ENCODE assay signal across 18 mouse cellular contexts in the genomic region with DNA sequence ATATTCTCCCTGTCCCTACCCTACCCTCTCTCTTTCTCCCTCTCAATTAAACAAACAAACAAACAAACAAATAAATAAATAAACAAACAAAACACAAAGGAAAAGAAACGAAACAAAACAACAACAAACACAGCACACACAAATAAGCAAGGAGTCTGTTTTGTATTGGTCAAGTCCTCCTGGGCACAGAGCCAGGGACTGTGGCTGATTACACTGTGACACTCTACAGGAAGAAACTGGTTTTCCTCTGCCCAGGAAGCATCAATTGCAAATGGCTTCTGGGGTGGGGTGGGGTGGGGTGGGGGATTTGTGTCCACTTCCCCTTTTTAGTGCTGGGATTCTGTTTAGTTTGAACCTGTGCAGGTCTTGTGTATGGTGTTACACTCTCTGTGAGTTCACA.
A peak's percentile ranks its signal among the peaks of the same experiment; 100 is the strongest.
DNase-seq lines count a peak whose midpoint lies in the region; ATAC-seq and TF ChIP-seq lines count a peak whose summit lies in the region.
"Had no signal": no experiment of that assay in that cellular context is flagged by ENCODE, and none has a peak within 500 bp of the region (broad histone marks: within the 10 kb centered on the region; RNA-seq: fewer than 3 reads in every experiment).

No protein-coding gene starts in this region.

- TF ChIP-seq CTCF in liver, adult 2 months (IDR thresholded peaks at IDR 0.05; ENCODE audit: low read depth, low read length) = no peak

- DNase-seq in heart, adult 11 months = peak; percentile 27
- no peak for DNase-seq in heart, postnatal 25 days (ENCODE audit: low spot score)
- DNase-seq in liver, adult 2 months (ENCODE audit: extremely low read depth, low read depth, low spot score) = peak; percentile 1
- DNase-seq in 3T3-L1 (ENCODE audit: low read depth, low spot score) = peak; percentile 49
- DNase-seq in 416B (ENCODE audit: low read depth) = peak; percentile 23
- DNase-seq in frontal cortex, postnatal 36 days (ENCODE audit: low spot score in 2 of 2) = no peak
- DNase-seq in T-cell, adult 2 months (ENCODE audit: low spot score) = no peak
- DNase-seq: cerebellum, adult 18-20 months; gastrocnemius, postnatal 14 days; kidney, adult 2 months; liver, embryonic 13.5 days; lung, postnatal 36 days; thymus, adult 2 months had no signal

- no peak overlapping the region for H3K4me3 ChIP-seq in liver, adult 2 months (ENCODE audit: insufficient read depth, low read depth, low read length)
- H3K4me3 ChIP-seq in liver, embryonic 12.5 days = no peak overlapping the region
- H3K4me3 ChIP-seq: embryonic facial prominence, embryonic 13.5 days; limb, embryonic 10.5 days; liver, embryonic 13.5 days had no signal

- H3K9me3 ChIP-seq in liver, embryonic 12.5 days (replicated peaks) = no peaks in the 10 kb centered on the region
- H3K9me3 ChIP-seq: embryonic facial prominence, embryonic 13.5 days; limb, embryonic 10.5 days; liver, embryonic 13.5 days had no signal

- TF ChIP-seq POLR2A in liver, adult 2 months (IDR thresholded peaks at IDR 0.05; ENCODE audit: extremely low read depth, insufficient read depth, low read length) = no peak

- no peak overlapping the region for H3K4me2 ChIP-seq in liver, embryonic 12.5 days
- H3K4me2 ChIP-seq: embryonic facial prominence, embryonic 13.5 days; hindbrain, embryonic 14.5 days; liver, embryonic 13.5 days had no signal

- no peak overlapping the region for H3K9ac ChIP-seq in liver, adult 2 months (ENCODE audit: low read depth, low read length)
- H3K9ac ChIP-seq in liver, embryonic 12.5 days = no peak overlapping the region
- H3K9ac ChIP-seq: embryonic facial prominence, embryonic 13.5 days; hindbrain, embryonic 14.5 days; liver, embryonic 13.5 days had no signal

- no peaks in the 10 kb centered on the region for H3K4me1 ChIP-seq in liver, adult 2 months (ENCODE audit: control insufficient read depth, insufficient read depth, low read length)
- H3K4me1 ChIP-seq in liver, embryonic 12.5 days = no peaks in the 10 kb centered on the region
- H3K4me1 ChIP-seq: embryonic facial prominence, embryonic 13.5 days; limb, embryonic 10.5 days; liver, embryonic 13.5 days had no signal

- H3K36me3 ChIP-seq in liver, adult 2 months (ENCODE audit: control insufficient read depth, insufficient read depth, low read length) = no peaks in the 10 kb centered on the region
- H3K36me3 ChIP-seq in liver, embryonic 12.5 days = no peaks in the 10 kb centered on the region
- H3K36me3 ChIP-seq: embryonic facial prominence, embryonic 13.5 days; limb, embryonic 10.5 days; liver, embryonic 13.5 days had no signal

- no peaks in the 10 kb centered on the region for H3K79me2 ChIP-seq in liver, adult 2 months (ENCODE audit: control insufficient read depth, insufficient read depth, low read length)

- H3K27me3 ChIP-seq in liver, adult 2 months (ENCODE audit: control insufficient read depth, insufficient read depth, low read length) = no peaks in the 10 kb centered on the region
- H3K27me3 ChIP-seq in liver, embryonic 12.5 days (replicated peaks) = no peaks in the 10 kb centered on the region
- H3K27me3 ChIP-seq: embryonic facial prominence, embryonic 13.5 days; liver, embryonic 13.5 days had no signal

- ATAC-seq in liver, embryonic 12.5 days = no peak
- ATAC-seq: activated CD4-positive, CD25-positive, alpha-beta regulatory T cell, adult 4 months had no signal

- intact Hi-C loops in heart, postnatal 25 days (cut with DNase I) = no loop called here

- WGBS in liver, adult 2 months = 41% methylated on average over 1 of the region's 1 CpGs
- 19% methylated on average over 1 of the region's 1 CpGs for WGBS in liver, embryonic 12.5 days (ENCODE audit: insufficient replicate concordance)

- H3K27ac ChIP-seq in liver, adult 2 months (replicated peaks; ENCODE audit: insufficient read depth, low read depth, low read length) = no peak overlapping the region
- H3K27ac ChIP-seq in liver, embryonic 12.5 days = no peak overlapping the region
- H3K27ac ChIP-seq: embryonic facial prominence, embryonic 13.5 days; hindbrain, embryonic 14.5 days; limb, embryonic 10.5 days; liver, embryonic 13.5 days had no signal

Comparison
In these comparisons a context has a peak if more than half of its experiments do, and no peak if none do; other contexts are left out.
1. DNase-seq: peak in heart, adult 11 months (single experiment), liver, adult 2 months (single experiment), 3T3-L1 (single experiment) and 416B (single experiment); none in heart, postnatal 25 days (single experiment), frontal cortex, postnatal 36 days (0 of 2) and T-cell, adult 2 months (single experiment).